Mouse (Mus musculus) liver, adult 2 months (tissue): ENCODE data around the gene Cdk14.

Experiments used
- CTCF ChIP-seq: fragments of 200-500 bp; IDR thresholded peaks from 2 replicates; pipeline ENCODE4 v1.5.1; 2011; ENCODE audit warnings: low read depth, low read length, control low read depth
- POLR2A ChIP-seq: fragments of 200-500 bp; IDR thresholded peaks from 2 replicates; pipeline ENCODE4 v1.6.1; 2011; ENCODE audit warnings: low read length, control low read depth; ENCODE audit not compliant: insufficient read depth; ENCODE audit errors: extremely low read depth

GRCm38 (mm10) chr5:4961636-4962035 is 458.5 kb downstream of the Cdk14 start:
- no peak for TF ChIP-seq CTCF
- no peak for TF ChIP-seq POLR2A
